Mouse (Mus musculus) thymus, postnatal 10 days (tissue): ENCODE measurements around the gene 2810006K23Rik.
"Not testable (repeated sequence)": the region's sequence is repeated elsewhere in the genome, so short reads cannot be mapped to it uniquely, and the experiment has no call there.

Source experiments
- DNase-seq, 2 experiments: peaks; one replicate each; pipeline ENCODE4 v3.0.0; 2021; ENCODE audit warnings: low spot score in 2 of 2

Gene 2810006K23Rik

GRCm38 (mm10) chr5:124327510-124328364, at the start of gene 2810006K23Rik, which contains the start of gene Mphosph9:
Gene 2810006K23Rik (plus strand): TSS chr5:124328089.
Gene Mphosph9 (minus strand): TSS chr5:124327972.
- DNase-seq = peak; percentile 99 to 100

GRCm38 (mm10) chr5:124282854-124283253, 45.0 kb upstream of the 2810006K23Rik start:
- no peak for DNase-seq

GRCm38 (mm10) chr5:124284330-124284729, 43.6 kb upstream of the 2810006K23Rik start:
- peak in 1 of 2 experiments; percentile 20 for DNase-seq

- DNase-seq = no peak
Observed at GRCm38 (mm10) chr5:124287616-124288247, 40.2 kb upstream of the 2810006K23Rik start.

- DNase-seq = no peak
Observed at GRCm38 (mm10) chr5:124290216-124290615, 37.7 kb upstream of the 2810006K23Rik start.

GRCm38 (mm10) chr5:124293967-124294366, 33.9 kb upstream of the 2810006K23Rik start:
- DNase-seq = no peak

GRCm38 (mm10) chr5:124296475-124296874, 31.4 kb upstream of the 2810006K23Rik start:
- no peak for DNase-seq

GRCm38 (mm10) chr5:124299307-124299706, 28.6 kb upstream of the 2810006K23Rik start:
- DNase-seq = peak in 1 of 2 experiments; percentile 41

GRCm38 (mm10) chr5:124300132-124300531, 27.8 kb upstream of the 2810006K23Rik start:
- no peak for DNase-seq

- DNase-seq = not testable (repeated sequence)
Observed at GRCm38 (mm10) chr5:124302853-124303252, 25.0 kb upstream of the 2810006K23Rik start.

- DNase-seq = no peak
Observed at GRCm38 (mm10) chr5:124309155-124309554, 18.7 kb upstream of the 2810006K23Rik start.

- DNase-seq = no peak
Observed at GRCm38 (mm10) chr5:124310091-124310490, 17.8 kb upstream of the 2810006K23Rik start.

GRCm38 (mm10) chr5:124315498-124315897, 12.4 kb upstream of the 2810006K23Rik start:
- DNase-seq = no peak

- DNase-seq = no peak
Observed at GRCm38 (mm10) chr5:124315941-124316340, 11.9 kb upstream of the 2810006K23Rik start.

GRCm38 (mm10) chr5:124317648-124318047, 10.2 kb upstream of the 2810006K23Rik start:
- DNase-seq = no peak

GRCm38 (mm10) chr5:124326829-124327228, 1.1 kb upstream of the 2810006K23Rik start:
- no peak for DNase-seq

GRCm38 (mm10) chr5:124330086-124330485, 2.2 kb downstream of the 2810006K23Rik start:
- no peak for DNase-seq

- no peak for DNase-seq
Observed at GRCm38 (mm10) chr5:124334392-124334791, 6.5 kb downstream of the 2810006K23Rik start.

GRCm38 (mm10) chr5:124337103-124337502, 9.2 kb downstream of the 2810006K23Rik start:
- no peak for DNase-seq

GRCm38 (mm10) chr5:124337909-124338308, 10.0 kb downstream of the 2810006K23Rik start:
- DNase-seq = no peak

GRCm38 (mm10) chr5:124338791-124339190, 10.9 kb downstream of the 2810006K23Rik start:
- no peak for DNase-seq

GRCm38 (mm10) chr5:124341753-124342339, 14.0 kb downstream of the 2810006K23Rik start:
- DNase-seq = peak in 1 of 2 experiments; percentile 34
